Mouse (Mus musculus) cerebellum, adult 9-11 months (tissue): ENCODE data around the gene Kcnj9.

ENCODE experiments used
- DNase-seq: peaks from one replicate; pipeline ENCODE4 v3.0.0; 2022

Kcnj9 gene

DNA sequence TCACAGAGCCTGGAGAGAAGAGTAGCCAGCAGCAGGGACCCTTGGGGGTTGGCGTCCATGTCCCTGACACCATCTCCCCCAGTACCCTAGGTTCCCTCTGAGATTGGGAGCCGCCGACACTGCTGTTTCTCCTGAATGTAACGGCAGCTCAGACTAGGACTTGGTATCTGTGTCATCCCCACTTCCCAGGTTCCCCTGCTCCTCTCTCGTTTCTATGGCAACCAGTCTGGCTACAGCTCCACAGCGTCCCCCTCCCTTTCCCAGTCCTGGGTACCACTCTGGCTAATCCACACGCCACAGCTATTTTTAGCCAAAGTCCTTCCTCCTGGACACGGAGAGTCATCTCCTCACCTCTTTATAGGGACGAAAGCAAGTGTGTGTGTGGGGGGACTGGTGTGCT is at the start of gene Kcnj9:
Gene Kcnj9 (minus strand): TSS at position 188 of the 400 bp plus-strand sequence.
- peak; percentile 98 for DNase-seq

GRCm38 (mm10) chr1:172376758-172377458 is 47.8 kb upstream of the Kcnj9 start:
- no peak for DNase-seq

GRCm38 (mm10) chr1:172376198-172376667 is 47.1 kb upstream of the Kcnj9 start, which contains the start of gene Pigm:
Pigm (plus strand) TSS chr1:172376546.
- peak; percentile 99 for DNase-seq

- DNase-seq = no peak
Observed at GRCm38 (mm10) chr1:172368768-172369418, 39.8 kb upstream of the Kcnj9 start.

- DNase-seq = peak; percentile 60
Observed at GRCm38 (mm10) chr1:172364684-172365083, 35.6 kb upstream of the Kcnj9 start.

GRCm38 (mm10) chr1:172358341-172358740 is 29.2 kb upstream of the Kcnj9 start:
- DNase-seq = no peak

- peak; percentile 68 for DNase-seq
Observed at GRCm38 (mm10) chr1:172357550-172357949, 28.4 kb upstream of the Kcnj9 start.

DNA sequence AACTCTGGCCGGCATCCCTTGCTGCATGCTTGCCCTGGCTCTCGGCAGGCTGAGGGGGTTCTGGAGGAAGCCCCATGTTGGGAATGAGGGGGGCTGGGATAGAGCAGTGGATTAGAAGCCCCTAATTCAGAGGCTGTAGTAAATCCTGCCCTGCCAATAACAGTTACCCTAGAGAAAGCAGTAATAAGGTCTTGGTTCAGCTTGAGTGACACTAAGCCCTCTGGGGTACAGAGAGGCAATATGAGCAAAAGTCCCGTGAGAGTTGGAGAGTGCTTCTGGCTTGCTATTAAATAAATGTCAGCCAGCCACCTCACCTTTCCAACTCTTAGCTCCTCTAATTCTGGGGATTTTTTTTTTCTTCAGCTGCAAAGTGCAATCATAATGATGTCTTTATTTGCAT is 26.2 kb upstream of the Kcnj9 start:
- no peak for DNase-seq

DNA sequence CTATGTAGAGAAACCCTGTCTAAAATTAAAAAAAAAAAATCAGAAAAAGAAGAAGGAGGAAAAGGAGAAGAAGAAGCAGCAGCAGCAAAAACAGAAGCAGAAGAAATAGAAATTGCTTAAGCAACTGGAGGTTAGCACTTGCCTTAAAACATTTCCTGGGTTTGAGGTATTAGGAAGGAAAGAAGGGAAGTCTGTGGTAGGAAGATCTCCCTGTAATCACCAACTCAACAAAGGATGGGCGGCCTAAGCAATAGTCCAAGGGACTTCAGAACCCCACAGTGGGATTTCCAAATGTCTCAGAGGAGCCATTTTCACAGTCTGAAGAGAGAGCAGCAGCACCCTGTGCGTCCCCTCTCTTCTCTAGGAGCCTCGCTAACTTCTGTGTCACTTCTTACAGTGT is 23.3 kb upstream of the Kcnj9 start:
- no peak for DNase-seq

GRCm38 (mm10) chr1:172352001-172352400 is 22.9 kb upstream of the Kcnj9 start:
- DNase-seq = no peak

DNA sequence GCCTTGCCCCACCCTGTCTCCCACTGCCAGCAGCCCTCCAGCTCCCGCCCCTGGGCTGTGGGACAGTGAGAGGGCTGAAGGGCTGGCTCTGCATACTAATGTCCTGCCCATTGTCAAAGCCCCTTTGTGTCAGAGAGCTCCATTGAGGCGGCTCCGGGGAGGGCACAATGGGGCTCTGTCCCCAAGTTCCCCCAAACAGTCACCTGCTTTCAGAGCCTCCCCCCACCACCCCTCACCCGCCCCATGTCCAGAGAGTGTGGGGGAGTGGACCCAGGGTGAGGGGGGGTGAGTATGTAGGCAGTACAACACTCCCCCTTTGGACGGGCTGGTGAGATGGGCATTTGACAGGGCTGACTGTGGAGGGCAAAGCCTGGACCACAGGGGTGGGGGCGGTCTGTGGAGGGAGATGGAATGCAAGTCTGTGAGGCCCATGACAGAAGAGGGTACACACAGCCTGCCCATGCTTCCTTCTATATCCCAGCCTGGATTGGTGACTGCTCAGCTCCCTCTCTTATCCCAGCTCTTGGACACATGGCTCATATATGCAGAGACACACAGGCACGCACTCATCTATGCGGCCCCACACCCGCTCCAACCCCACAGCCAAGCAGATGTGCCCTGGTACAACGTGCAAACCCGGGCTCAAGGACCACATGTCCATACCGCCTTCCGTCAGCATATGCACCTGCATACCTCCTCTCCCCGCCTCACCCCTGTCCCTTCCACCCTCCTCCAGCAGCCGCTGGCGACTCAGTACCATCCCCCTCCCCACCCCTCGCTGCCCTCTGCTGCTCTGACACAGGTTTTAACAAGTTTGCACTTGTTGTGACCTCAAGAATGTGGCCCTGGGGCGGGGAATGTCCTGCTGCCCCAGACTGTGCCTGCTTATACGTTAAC is 21.0 kb upstream of the Kcnj9 start:
- peak; percentile 70 for DNase-seq

DNA sequence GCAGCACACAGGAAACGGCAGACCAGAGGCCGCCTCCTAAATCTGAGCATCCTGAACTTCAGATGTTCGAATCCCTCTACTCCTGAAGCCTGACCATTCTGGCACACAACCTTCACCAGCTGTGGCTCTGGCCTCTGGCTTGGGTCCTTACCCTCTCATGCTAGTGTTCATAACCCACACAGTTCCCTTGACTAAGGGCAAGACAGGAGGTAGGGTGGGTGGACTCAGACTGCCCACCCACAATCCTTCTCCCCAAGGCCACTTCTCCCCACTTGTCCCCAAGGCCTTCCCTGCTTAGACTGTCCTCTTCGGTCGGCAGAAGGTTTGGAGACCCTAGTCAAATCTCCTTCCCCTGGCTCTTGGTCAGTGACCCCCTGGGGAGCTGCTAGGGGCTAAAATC is 20.4 kb upstream of the Kcnj9 start:
- no peak for DNase-seq

- no peak for DNase-seq
Observed at GRCm38 (mm10) chr1:172347382-172347781, 18.3 kb upstream of the Kcnj9 start.

DNA sequence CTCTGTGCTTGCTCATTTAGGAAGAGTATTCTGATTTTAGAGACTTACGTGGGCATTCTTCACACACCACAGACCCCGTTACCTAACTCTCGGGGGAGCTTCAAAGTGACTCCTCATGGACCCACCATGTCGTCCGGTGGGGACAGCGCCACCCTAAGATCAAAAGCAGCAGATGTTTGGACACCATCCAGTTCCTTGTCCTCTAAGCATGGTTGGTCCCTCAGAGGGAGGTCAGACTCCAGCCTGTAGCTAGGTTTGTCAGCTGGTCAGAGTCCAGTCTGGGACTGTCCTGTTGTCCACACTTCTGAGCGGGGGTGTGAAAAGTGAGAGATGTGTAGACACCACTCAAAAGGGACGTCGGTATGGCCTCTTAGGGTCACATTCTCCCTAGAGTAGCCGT is 17.6 kb upstream of the Kcnj9 start:
- no peak for DNase-seq

- DNase-seq = no peak
Observed at GRCm38 (mm10) chr1:172344820-172345219, 15.7 kb upstream of the Kcnj9 start.

GRCm38 (mm10) chr1:172343914-172344313 is 14.8 kb upstream of the Kcnj9 start:
- DNase-seq = peak; percentile 51

- peak; percentile 74 for DNase-seq
Observed at GRCm38 (mm10) chr1:172342729-172343128, 13.6 kb upstream of the Kcnj9 start.

DNA sequence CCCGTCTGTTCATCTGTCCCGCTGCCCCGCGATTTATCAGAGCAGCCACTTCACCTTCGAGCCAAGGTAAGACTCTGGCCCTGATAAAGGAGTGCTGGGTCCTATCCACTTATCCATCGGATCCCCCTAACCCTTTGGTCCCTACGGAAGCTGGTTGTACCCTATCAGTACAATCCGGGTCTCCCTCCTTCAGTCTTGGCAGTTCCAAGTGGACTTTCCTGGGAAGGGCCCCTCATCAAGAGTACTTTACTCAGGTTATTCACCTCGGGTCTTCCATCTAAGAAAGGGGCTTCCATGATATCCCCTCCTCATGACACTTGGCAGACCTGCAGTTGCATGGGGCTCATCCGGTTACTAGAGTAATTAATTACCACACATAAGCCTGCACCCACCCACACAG is 12.3 kb upstream of the Kcnj9 start:
- DNase-seq = peak; percentile 42

GRCm38 (mm10) chr1:172340729-172341321 is 11.7 kb upstream of the Kcnj9 start, which contains the start of gene Kcnj10:
Kcnj10 (plus strand) TSS chr1:172341210.
- peak; percentile 89 for DNase-seq

- peak; percentile 83 for DNase-seq
Observed at GRCm38 (mm10) chr1:172337411-172338185, 8.5 kb upstream of the Kcnj9 start.

GRCm38 (mm10) chr1:172335804-172336203 is 6.7 kb upstream of the Kcnj9 start:
- DNase-seq = peak; percentile 12

- DNase-seq = peak; percentile 48
Observed at GRCm38 (mm10) chr1:172333512-172333911, 4.4 kb upstream of the Kcnj9 start.
